Mouse (Mus musculus) right cerebral cortex, postnatal 25 days (tissue): ENCODE data around the gene Ftl1.
A peak's percentile ranks its signal among the peaks of the same experiment; 100 is the strongest.
"Not testable (repeated sequence)": the region's sequence is repeated elsewhere in the genome, so short reads cannot be mapped to it uniquely, and the experiment has no call there.

Experiments used
- DNase-seq: peaks from one replicate; pipeline ENCODE4 v3.0.0; 2022

Gene Ftl1

DNA sequence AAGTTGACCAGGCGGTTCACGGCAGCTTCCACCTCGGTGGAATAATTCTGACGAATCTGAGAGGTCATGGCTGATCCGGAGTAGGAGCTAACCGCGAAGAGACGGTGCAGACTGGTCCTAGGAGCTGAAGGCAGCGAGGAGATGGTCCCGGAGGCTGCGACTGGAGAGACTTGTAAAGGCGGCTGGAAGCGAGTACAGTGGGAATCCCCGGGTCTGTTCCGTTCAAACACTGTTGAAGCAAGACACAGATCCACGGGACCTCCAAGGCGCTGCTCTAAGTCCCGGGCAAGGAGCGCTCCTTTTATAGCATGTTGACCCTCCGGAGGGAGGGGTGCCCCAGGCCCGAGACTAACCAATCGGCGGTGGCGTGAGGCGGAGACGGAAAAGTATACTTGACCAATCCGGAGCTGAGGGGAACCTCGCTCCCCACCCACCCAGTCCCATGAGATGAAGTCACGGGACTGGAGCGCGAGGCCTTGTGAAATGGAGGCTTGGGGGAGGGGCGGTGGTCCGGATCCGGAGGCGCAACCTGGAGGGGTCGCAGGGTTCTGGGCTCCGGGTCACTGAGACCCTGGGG, at the start of gene Ftl1:
Gene Ftl1, minus strand, starts transcription at position 321 of the 577 bp plus-strand sequence.
- DNase-seq, result peak; percentile 94

DNA sequence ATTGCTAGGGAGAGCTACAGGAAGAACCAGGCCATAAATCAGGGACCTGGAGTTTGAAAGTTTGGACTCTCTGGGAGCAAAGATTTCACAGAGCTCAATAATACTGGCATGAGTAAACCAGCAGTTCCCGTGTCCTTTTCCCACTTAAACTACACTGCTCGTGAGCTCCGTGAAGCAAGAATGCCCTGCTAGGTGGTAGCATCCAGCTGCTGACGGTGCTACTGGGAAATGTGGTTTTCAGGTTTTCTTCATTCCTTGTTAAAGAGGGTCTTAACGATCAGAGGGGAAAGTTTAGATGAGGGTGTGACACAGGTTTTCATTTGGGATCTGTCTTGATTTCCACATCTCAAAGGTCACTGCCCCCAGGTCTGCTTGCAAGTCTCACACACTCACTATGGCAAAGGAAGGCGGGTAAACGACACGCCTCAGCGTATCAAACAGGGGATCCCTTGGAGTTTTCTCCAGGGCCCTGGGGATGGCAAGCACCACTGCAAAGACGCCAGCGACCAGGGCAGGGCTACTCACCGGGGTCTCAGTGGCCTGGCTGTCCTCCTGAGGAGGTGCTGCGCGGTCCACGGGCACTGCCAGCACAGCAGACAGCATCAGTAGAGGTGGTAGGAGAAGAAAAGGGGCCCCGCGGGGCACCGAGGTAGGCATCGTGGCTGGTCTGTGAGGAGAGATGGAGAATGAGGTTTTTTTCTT, 49.6 kb upstream of the Ftl1 start:
- no peak for DNase-seq

DNA sequence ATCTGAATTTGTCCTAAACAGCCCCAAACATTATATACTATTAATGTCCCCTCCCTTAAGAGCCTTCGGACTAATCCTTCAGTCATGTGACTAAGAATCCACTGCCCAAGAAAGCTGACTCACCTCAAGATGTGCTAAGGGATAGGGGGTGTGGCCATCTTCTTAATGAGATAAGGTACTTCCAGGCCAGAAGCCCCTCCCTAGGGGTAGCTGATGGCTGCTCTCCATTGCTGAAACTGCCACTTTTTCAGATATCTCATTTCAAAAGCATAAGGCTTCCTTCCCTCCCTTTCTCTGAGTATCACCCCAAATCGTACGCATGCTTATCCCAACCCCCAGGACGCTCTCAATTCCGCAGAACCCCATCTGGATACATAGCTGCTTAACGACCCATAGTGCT, 48.9 kb upstream of the Ftl1 start:
- no peak for DNase-seq

DNA sequence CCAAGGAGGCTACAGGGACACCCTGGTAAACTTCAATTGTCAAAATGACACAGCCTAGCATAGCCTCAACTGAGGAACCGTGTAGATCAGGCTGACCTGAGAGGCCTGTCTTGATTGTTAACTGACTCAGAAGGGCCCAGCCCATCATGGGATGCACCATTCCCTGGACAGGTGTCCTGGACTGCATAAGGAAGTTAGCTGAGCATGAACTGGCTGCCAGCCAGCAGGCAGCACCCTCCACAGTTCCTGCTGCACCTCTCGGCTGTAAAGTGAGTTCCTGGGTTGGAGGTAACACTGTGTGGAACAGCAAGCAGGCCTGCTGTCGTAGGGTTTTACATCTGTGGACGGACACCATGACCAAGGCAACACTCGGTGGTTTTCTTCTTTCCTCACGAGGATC, 47.9 kb upstream of the Ftl1 start:
- no peak for DNase-seq

DNA sequence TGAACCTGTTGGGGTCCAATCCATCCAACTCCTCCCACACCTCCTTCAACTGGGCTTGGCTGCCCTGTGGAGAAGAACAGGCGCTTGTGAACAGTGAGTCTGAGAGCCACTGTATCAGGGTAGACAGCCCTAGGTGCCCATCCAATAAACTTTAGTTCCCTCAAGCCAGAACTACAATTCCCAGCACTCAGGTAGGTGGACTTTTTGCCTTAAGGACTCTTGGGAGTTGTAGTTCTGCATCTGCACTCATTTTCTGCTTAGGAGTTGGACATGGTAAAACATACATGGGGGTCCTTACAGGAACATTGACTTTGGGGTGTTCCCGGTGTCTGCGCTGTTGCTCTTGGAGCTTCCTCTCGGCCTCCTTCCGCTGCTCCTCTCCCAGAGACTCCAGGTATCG, 38.7 kb upstream of the Ftl1 start:
- DNase-seq, result no peak

DNA sequence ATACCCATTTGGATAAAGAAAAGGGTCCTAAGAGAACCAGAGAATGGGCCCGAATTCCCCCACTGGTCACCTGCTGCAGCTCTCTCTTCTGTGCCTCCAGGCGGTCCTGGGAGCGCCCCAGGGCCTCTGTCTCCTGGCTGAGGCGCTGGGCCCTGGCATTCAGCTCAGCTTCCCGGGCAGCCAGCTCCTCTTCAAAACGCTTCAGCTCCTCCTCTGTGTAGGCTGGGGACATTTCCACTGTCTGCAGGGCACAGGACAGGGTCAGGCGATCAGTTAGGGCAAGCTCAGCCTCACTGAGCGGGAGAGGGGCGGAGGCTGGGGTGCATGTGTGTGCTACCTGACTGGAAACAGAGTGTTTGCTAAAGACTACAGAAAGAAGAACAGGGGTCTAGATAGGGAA, 34.9 kb upstream of the Ftl1 start:
- no peak for DNase-seq

DNA sequence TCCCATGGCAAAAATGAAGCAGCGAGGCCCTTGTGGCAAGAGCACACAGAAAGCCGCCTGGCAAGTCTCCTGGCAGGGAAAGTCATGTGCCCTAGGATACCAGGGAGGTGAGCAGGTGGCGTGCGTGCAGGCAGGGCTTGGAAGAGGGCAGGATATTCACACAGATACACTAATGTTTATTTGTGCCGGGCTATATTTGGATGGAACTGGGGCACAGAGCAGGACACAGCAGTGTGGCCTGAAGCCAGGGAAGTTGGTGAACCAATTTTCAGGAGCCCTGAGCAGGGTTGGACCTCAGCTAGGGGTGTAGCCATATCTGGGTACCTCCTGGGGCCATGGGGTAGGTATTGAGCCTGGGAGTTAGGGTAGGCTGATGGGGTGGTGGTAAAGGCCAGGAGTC, 33.3 kb upstream of the Ftl1 start:
- no peak for DNase-seq

DNA sequence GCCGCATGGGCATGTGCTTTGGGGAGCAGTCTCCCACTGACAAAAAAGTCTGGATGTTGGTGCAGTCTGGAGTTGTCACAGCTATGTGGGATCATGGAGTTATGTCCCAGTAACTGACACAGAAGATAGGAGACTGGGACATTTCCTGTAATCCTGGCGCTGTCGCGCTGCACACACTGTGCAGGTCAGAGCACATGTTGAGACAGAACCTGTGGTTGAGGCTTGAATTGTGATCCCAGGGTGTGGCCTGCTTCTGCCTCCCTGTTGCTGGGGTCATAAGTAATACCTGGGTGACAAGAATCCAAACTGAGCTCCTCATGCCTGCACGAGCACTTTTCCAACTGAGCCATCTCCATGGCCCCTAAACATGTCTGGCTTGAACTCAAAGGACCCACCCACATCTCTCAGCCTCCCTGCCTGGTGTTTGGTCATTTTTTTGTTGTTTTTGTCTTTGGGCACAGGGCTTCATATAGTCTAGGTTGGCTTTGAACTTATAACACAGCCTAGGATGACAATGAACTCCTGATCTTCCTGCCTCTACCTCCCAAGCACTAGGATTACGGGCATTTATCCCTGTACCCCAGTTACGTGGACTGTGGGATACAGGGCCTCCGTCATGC, 32.7 kb upstream of the Ftl1 start:
- no peak for DNase-seq

DNA sequence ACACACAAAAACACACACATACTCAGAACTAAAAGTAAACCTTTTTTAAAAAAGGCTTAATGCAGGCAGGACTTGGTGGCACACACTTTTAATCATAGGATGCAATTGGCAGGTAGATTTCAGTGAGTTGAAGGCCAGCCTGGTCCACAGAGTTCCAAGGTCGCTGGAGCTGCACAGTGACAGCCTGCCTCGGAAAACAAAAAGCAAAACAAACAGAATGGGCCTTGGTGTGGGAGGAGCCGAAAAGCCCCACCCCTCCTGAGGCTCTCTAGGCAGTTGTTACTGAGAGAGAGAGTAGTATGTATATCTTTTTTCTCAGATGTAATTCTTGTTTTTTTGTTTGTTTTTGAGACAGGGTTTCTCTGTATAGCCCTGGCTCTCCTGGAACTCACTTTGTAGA, 31.6 kb upstream of the Ftl1 start:
- no peak for DNase-seq

DNA sequence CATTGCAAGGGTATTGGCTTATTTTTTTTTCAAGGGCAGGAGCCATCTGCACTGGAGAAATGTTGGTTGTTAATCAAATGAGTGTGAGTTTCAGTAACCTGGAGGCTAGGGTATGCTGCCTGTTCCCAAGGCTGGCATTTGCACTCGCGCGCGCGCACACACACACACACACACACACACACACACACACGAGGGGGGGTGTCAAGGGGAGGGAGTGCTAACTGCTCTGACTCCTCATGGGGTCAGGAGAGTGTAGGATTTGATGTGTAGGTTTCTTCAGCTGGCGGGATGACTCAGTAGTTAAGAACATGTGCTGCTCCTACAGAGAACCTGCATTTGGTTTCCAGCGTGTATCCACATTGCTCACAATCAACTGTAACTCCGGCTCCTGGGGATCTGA, 31.1 kb upstream of the Ftl1 start:
- no peak for DNase-seq

DNA sequence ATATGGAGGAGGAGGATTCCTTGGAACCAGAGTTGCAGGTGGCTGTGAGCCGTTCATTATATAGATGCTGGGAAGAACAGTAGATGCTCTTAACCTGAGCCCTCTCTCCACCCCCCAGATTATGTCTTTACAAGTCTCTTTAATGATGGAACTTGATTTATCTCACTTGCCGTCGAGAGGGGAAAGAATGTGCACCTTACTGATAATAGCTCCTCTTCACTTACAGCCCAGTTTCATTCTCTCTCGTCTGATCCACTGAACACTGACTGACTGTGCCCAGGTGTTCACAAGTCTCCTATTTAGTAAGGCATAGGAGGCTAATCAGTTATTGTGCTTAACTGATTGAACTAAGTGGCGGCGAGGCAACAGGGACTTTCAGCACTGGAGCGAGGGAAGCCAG, 29.9 kb upstream of the Ftl1 start:
- DNase-seq, result no peak

DNA sequence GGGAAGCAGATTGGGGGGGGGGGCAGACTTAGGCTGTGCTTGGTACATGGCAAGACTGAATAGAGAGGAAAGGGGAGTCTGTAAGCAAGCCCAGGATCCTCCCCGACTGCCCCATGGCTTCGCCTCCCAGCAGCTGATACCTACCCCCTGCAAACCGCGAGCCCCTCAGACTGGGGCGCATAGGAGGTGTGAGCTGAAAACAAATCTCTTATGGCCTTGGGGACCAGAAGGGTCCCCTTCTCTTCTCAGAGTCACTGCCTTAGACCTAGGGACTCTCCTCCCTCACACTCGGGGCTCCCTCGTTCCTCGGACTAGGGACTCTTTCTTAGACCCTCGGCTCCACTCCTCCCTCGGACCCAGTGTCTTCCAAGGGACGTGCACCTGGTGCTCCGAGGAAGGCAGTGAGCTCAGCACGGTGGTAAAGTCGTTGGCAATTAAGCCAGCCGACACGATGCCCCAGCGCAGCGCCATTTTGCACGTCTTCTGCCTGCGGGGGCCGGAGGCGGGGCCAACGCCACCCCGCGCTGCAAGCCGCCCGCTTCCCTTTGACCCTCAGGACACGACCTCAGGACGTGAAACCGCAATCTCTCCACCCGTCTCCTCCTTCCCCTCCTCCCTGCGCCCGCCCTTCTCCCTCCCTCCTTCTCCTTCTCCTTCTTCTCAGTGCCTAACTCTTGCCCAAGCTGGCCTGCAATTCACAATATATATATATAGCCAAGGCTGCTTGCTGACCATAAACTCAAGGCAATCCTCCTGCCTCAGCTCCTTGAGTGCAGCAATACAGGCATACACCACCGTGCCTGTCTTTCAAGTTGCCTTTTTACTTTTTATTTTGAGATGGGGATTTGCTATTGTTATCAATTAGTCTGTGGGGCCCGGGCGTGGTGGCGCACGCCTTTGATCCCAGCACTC, 28.9 kb upstream of the Ftl1 start, which contains the start of gene Dhdh:
Gene Dhdh, minus strand, starts transcription at position 513 of the 912 bp plus-strand sequence.
- peak; percentile 36 for DNase-seq

DNA sequence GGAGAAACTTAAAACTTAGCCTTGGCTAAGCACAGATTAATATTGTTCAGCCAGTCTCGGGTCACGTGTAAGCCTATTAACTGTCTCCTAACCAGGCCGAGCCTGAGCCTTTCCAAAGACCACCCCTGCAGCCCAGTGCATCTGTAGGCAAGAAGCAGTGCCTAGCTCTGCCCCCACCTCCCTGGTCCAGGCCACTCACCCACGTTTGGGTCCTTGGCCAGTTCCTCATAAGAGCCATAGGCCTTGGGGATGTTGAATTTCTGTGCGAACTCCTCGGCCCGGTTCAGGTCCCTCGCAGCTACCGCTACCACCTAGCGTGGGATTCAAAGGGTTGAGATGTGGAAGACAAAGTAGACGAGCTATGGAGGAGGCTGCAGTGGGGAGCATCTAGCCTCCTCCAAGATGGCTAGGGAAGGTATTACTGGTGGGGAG, 28.2 kb upstream of the Ftl1 start:
- DNase-seq, result no peak

DNA sequence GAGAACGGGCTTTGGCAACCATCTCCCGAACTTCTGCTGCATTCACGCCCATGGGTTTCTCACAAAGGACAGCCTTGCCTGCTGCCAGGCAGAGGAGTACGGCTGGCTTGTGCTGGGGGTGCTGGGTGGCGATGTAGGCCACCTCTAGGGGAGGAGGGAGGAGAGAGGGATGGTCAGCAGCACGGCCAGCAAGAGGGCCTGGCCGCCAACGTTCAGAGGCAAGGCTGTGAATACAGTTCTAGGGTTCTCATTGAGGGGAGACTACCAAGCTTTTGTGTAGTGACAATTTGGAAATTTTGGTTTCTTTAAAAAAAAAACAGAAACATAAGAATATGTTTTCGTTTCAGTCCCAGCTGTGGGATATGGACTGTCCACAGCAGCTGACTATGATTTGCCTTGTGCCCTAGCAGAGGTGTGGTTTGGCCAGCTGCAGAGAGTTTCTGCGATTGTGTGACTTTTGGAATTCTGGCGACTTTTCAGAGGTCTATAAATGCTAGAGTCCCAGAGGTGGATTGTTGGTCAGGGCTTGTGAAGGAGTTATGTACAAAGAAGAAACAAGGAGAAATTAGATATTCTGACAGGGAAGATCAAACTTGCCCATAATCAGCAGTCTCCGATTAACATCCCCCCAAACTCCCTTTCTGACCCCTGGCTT, 27.2 kb upstream of the Ftl1 start, which contains the start of gene Gm45808:
Gene Gm45808, minus strand, starts transcription at position 51 of the 655 bp plus-strand sequence.
- no peak for DNase-seq

DNA sequence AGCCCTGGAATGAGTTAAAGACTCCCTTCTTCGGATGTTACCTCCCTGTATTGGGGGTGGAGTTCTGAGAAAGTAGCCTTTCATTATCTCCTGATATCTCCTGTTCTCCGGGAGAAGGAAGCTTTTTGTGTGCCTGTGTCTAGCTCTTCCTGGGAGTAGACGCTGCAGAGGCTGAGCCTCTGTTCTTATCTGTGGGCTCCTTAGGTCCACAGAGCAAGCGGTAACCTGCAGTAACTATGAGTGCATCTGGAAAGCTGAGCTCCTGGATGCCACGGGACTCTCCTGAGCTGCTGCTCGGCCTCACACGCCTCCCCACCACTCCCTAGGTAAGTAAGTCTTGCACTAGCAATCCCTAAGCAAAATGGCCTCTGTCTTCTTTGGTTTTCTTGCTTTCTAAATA, 26.5 kb upstream of the Ftl1 start:
- DNase-seq, result no peak

DNA sequence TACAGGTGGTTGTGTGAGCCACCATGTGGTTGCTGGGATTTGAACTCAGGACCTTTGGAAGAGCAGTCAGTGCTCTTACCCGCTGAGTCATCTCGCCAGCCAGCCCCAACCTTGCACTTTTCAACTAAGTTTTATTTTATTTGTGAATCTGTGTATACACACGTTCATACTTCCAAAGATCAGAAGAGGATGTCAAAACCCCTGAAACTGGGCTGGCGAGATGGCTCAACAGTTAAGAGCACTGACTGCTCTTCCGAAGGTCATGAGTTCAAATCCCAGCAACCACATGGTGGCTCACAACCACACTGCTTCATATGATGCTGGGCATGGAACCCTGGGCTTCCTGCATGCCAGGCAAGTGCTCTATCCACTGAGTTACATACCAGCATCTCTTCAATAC, 25.3 kb upstream of the Ftl1 start:
- not testable (repeated sequence) for DNase-seq

DNA sequence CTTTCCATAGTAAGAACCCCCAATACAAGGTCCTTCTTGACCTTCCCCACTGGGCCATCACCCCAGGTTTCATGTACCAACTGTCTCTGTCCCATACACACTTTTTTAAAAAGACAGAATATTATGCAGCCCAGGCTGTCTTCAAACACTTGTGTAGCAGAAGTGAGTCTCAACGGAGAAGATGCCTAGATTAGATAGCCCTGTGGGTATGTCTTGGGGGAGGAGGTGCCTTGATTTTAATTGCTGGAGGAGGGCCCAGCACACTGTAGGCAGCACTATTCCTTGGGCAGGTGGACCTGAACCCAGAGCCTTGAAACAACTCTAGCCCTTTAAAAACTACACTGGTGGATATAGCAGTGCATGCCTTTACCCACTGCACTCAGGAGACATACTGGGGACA, 22.5 kb upstream of the Ftl1 start:
- no peak for DNase-seq

DNA sequence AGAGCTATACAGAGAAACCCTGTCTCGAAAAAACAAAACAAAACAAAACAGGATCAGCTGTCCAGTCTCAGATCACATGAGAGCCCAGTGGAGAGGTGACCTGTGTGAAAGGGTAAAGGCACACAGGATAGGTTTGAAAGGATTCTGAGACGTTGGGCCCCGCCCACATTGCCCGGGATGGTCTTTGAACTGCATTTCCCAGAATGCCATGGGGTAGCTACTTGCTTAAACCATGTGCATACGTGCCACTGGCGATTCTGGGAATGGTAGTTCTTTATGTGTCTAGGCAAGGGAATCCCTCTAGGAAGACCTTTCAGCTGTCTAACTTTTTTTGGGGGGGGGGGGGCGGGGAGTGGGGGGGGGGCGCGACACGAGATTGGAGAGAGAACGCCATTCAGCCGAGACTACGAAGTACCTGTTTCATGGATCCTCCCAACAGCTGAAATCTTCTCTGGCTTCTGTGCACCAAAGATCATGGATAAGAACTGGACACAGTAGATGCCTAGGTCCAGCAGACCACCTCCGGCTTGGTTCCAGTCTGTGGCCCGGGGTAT, 21.8 kb upstream of the Ftl1 start, which contains the start of gene Tulp2:
Gene Tulp2, plus strand, starts transcription at position 504 of the 554 bp plus-strand sequence.
- peak; percentile 45 for DNase-seq

DNA sequence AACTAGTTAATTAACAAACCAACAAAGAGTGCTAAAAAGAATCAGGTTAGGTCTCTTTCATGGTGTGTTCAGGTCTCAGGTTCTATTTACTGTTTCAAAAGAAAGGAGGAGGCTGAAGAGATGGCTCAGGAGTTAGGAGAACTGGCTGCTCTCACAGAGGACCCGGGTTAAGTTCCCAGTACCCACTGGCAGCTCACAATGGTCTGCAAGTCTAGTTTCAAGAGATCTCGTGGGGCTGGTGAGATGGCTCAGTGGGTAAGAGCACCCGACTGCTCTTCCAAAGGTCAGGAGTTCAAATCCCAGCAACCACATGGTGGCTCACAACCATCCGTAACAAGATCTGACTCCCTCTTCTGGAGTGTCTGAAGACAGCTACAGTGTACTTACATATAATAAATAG, 20.6 kb upstream of the Ftl1 start:
- DNase-seq, result not testable (repeated sequence)

DNA sequence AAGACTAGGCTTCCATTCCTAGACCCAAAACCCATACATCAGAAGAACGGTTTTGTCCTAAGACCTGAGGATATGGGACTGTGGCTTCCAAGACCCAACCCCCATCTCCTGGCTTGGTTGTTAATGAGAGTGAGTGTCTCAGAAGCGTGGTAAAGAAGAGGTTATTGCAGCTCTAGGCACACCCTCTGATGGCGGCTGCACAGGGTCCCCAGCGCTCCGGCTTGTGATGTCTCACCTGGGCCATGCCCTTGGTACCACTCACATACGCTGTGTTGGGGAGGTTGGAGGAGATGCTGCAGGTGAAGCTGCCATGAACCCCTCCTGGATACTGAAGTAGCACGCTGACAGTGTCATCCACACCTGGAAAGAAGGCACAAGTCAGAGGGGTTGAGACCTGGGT, 19.1 kb upstream of the Ftl1 start:
- no peak for DNase-seq

DNA sequence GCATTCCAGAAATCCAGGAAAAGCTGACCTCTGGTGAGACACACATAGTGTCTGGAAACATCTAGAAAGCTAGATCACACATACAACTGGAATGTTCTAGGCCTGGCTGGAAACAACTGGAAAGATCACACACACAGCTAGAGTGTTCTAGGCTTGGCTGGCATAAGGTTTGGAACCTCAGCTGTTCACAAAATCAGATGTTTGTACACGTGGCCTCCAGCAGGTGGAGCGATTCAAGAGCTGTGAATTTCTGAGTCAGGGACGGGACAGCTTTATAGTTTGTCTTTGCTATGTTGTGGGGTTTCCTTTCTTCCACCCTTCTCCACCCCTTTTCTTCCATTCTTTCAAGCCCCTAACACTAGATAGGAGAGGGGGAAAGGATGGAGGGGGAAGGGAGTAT, 17.3 kb upstream of the Ftl1 start:
- peak; percentile 57 for DNase-seq

DNA sequence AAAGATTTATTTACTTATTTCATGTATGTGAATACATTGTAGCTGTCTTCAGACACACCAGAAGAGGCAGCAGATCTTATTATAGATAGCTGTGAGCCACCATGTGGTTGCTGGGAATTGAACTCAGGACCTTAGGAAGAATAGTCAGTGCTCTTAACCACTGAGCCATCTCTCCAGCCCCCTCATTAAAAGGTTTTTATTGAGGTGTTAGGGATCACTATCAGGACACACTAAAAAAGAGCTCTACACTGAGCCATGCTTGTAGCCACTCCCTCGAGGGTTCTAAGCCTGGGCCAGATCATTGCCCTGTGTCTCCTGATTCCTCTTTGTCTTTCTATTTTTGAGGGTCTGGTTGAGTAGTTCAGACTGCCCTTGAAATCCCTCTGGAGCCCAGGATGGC, 16.8 kb upstream of the Ftl1 start:
- DNase-seq, result no peak
